Mouse (Mus musculus): ENCODE measurements around the gene Fpr2.

GRCm38 (mm10) chr17:17917376-17917775 lies 29.8 kb downstream of the Fpr2 start:
- TF ChIP-seq CTCF (IDR thresholded peaks at IDR 0.05; ENCODE audit: low read depth, low read length), result no peak
- no peak for TF ChIP-seq POLR2A (IDR thresholded peaks at IDR 0.05; ENCODE audit: extremely low read depth, insufficient read depth, low read length)
